Mouse (Mus musculus) ovary, adult 2 months (tissue): ENCODE measurements around the gene Gm21987. TPM values are rescaled to one million over a fixed set of nuclear protein-coding genes. Genes with fewer than 3 reads are reported as not detected.

ENCODE experiments used
- polyA plus RNA-seq: library from polyadenylated mRNA; depleted of rRNA; stranded (reverse); fragments of >200 nt; gene quantifications from 2 replicates; pipeline ENCODE4 v1.2.3, GENCODE M21; 2012; rRNA removed

Gene Gm21987
- 4.5 TPM in 1 of 2 replicates, not detected in the other for polyA plus RNA-seq

GRCm38 (mm10) chr16:38346529-38347325 lies at the start of gene Gm21987, which contains the start of gene Cox17:
TSS of gene Gm21987 (plus strand) at chr16:38347040.
TSS of gene Cox17 (plus strand) at chr16:38346991.

GRCm38 (mm10) chr16:38341396-38342324 lies 5.2 kb upstream of the Gm21987 start, which contains the start of gene Maats1:
TSS of gene Maats1 (minus strand) at chr16:38342143.

GRCm38 (mm10) chr16:38361933-38362332 lies 15.1 kb downstream of the Gm21987 start, which contains the start of gene Popdc2:
TSS of gene Popdc2 (plus strand) at chr16:38362209.

Other genes starting within 250 kb of the Gm21987 start
- 1.5 TPM in 2 replicates for gene Nr1i2, start 52.2 kb upstream of the Gm21987 start, polyA plus RNA-seq
- 1.4 and 1.5 TPM in 2 replicates for gene Maats1, start 4.9 kb upstream of the Gm21987 start, polyA plus RNA-seq
- 31.3 and 59.8 TPM in 2 replicates for gene Cox17, start within 50 bp of the Gm21987 start, polyA plus RNA-seq
- gene Popdc2, start 15.2 kb downstream of the Gm21987 start, polyA plus RNA-seq: 23.2 and 24.5 TPM in 2 replicates
- 6.4 and 9.4 TPM in 2 replicates for gene Pla1a, start 86.1 kb downstream of the Gm21987 start, polyA plus RNA-seq
- 71.1 and 84.2 TPM in 2 replicates for gene Adprh, start 105.7 kb downstream of the Gm21987 start, polyA plus RNA-seq
- 0.08 and 0.16 TPM in 2 replicates for gene Cd80, start 108.5 kb downstream of the Gm21987 start, polyA plus RNA-seq
- 31.9 and 48.8 TPM in 2 replicates for gene Timmdc1, start 175.6 kb downstream of the Gm21987 start, polyA plus RNA-seq
- 23.2 and 27.5 TPM in 2 replicates for gene Poglut1, start 203.2 kb downstream of the Gm21987 start, polyA plus RNA-seq
- gene Tmem39a, start 211.7 kb downstream of the Gm21987 start, polyA plus RNA-seq: 123 and 139 TPM in 2 replicates